Mouse (Mus musculus): ENCODE results near the gene Atxn1. TPM values are rescaled to one million over a fixed set of nuclear protein-coding genes. Genes with fewer than 3 reads are reported as not detected.

The Atxn1 gene
- polyA plus RNA-seq, 1 experiment = 34.1 TPM

DNA sequence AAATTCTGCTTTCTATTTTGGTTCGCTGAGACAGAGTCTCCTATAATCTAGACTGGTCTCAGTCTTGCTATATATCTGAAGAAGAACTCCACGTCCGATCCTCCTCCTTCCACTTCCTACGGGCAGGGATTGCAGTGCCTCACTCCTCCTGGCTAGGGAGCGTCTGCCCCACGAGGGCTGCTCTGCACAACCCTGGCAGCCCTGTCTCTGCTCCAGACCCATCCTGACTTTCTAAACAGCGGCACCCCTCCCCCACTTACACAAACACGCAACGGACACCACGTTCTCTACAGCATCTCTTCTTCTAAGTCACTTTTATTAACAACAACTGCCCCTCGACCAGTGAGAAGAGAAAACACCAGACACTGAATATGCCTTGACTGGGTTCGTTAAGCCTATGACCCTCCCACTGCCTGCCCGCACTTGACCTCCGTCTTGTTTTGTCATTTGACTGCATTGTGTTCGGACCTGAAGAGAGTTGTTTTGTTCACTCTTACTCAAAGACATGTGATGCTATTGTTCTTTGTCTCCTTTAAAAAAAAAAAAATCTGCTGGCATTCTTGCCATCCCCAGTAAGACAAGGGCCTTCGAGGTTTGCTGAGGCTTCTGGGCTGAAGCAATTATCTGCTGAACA, 154.9 kb downstream of the Atxn1 start:
- no peak for TF ChIP-seq CTCF (IDR thresholded peaks at IDR 0.05; ENCODE audit: extremely low read depth, insufficient read depth, low read length)
- no peak for TF ChIP-seq POLR2A (IDR thresholded peaks at IDR 0.05; ENCODE audit: extremely low read depth, insufficient read depth, low read length)
- no peak overlapping the region for H3K4me3 ChIP-seq (ENCODE audit: insufficient read depth, low read length)
- no peak overlapping the region for H3K27ac ChIP-seq (ENCODE audit: insufficient read depth, low read length)
- H3K4me1 ChIP-seq (ENCODE audit: control insufficient read depth, insufficient read depth, low read length) = peaks cover 3% of the 10 kb centered on the region

DNA sequence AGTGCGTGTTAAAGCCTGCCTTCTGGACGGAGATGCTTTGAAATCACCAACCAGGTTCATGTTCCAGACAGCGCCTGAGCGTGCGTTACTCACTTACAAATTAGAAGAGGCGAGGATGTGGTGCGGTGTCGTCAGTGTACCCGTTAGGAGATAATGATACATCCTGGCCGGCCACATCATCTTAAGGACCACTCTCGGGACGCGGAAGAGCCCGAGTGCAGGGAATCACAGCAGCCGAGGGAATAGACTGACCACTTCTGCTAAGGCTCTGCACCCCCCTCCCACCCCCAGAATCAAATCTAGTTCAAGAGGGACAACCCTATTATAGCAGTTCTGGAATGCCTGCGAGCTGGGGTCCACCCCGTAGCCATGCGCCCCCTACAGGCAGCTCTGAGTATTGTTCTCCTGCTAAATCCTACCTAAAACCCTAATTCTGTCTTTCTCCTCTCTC, 157.2 kb downstream of the Atxn1 start:
- Histone ChIP-seq H3K4me1 (ENCODE audit: control insufficient read depth, insufficient read depth, low read length) (peaks cover 4% of the 10 kb centered on the region), H3K27ac (ENCODE audit: insufficient read depth, low read length) (no peak overlapping the region), H3K4me3 (ENCODE audit: insufficient read depth, low read length) (peak overlapping the region; percentile 30)
- no peak for TF ChIP-seq POLR2A (IDR thresholded peaks at IDR 0.05; ENCODE audit: extremely low read depth, insufficient read depth, low read length)
- TF ChIP-seq CTCF (IDR thresholded peaks at IDR 0.05; ENCODE audit: extremely low read depth, insufficient read depth, low read length) = peak; percentile 63

DNA sequence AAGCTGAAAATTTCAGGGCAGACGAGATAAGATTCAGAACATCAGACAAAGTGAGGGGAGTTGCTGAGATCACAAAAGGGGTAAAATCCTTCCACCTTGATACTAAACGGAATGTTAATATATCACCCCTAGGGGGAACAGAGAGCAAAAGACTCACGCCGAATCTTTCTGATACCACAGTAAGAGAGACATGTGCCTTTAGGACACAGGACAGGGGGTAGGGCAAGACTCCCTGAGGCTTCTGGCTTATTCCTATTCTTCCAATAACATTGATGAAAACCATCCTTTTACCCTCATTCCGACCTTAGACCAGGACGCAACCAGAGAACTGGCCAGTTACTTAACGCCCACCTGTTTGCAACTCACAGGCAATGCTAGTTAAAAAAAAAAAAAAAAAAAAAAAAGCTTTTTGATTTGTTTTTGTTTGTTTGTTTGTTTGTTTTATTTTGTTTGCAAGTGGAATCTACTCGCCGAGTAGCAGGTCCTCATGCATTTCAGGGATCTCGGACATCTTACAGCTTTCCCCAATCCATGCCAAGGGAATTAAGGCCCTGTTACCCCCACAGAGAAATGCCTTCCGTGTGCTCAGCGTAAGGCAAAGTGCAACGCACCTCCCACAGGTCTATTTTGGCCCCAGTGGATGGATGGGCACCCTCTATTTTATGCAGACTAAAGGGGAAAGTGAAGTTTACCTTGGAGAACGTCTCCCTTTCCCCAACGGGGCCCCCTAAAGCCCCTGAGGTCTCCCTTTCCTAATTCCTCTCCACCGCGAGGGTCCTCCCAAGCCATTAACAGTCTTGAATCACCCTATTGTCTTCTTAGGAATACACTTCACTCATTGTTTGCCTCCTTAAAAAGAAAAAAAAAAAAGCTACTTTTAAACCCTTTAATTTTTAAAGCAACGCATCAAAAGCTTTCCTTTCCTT, 157.9 kb downstream of the Atxn1 start:
- Histone ChIP-seq H3K27ac (ENCODE audit: insufficient read depth, low read length) (no peak overlapping the region), H3K4me1 (ENCODE audit: control insufficient read depth, insufficient read depth, low read length) (peaks cover 4% of the 10 kb centered on the region), H3K4me3 (ENCODE audit: insufficient read depth, low read length) (peak overlapping the region; percentile 30; the same call in 1 of the 2 replicates)
- TF ChIP-seq CTCF (IDR thresholded peaks at IDR 0.05; ENCODE audit: extremely low read depth, insufficient read depth, low read length) = no peak
- no peak for TF ChIP-seq POLR2A (IDR thresholded peaks at IDR 0.05; ENCODE audit: extremely low read depth, insufficient read depth, low read length)

DNA sequence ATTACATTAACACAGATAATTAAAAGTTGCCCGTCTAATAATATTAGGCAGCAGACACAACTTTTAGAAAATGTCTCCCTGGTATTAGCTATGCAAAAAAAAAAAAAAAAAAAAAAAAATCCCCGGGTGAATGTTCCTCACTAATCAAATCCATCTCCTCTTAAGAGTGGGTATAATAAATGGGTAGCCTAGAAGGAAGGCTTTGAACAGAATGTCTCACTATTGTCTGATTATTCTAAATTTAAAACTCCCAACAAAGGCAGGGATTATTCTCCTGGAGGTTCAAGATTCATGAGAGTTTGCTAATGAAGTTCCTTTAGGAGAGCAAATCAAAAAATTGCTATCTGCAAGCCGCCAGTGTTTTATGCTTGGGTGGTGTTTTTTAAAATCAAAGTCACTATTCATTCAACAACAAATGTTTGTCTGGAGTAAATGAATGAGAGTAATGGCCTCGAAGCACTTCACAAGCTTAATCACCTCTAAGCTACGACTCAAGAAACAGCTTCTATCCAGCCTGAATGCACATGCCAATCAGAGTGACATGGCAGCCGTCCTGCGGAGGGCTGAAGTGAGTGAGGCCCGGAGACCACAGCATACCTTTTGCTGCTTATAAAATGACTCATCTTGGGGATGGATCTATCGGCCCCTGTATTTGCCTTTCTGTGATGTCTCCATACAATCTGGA, 158.8 kb downstream of the Atxn1 start:
- peaks cover 4% of the 10 kb centered on the region for H3K4me1 ChIP-seq (ENCODE audit: control insufficient read depth, insufficient read depth, low read length)
- H3K27ac ChIP-seq (ENCODE audit: insufficient read depth, low read length) = no peak overlapping the region
- TF ChIP-seq CTCF (IDR thresholded peaks at IDR 0.05; ENCODE audit: extremely low read depth, insufficient read depth, low read length) (no peak), POLR2A (IDR thresholded peaks at IDR 0.05; ENCODE audit: extremely low read depth, insufficient read depth, low read length) (no peak)
- no peak overlapping the region for H3K4me3 ChIP-seq (ENCODE audit: insufficient read depth, low read length)

DNA sequence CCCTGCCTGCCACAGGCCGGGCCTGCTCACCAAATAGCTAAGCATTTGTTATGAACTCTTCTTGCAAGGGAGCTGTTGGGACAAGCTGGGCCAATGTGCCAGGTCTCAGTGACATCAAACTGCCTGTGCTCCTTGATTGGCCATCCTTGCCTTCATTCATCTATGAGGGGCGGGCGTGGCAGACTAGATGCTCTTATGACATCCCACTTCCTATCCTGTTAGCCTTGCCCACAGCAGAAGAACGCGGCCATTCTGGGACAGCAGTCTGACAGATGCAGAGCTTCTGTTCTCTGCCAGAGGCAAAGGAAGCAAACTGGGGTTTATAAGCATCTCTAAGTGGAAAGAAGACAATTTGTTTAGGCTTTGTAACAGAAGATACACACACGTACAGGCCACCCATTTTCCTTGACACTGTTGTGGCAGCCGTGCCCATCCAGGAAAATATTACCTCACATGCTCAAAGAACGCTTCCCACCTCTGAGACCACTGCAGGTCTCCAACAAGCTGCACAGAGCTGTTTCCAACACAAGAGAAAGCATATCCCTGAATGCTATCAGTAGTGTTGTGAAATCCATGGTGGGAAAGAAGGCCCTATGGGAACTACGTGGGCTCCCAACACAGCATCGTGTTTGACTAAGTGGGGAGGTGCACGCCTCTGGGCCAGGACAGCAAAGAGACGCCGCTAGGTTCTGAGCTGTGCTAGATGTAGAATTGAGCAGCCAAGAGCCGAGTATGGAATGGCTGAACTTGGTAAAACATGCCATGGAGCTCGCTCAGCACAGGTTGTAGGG, 162.0 kb downstream of the Atxn1 start:
- Histone ChIP-seq H3K4me1 (ENCODE audit: control insufficient read depth, insufficient read depth, low read length) (peaks cover 3% of the 10 kb centered on the region), H3K27ac (ENCODE audit: insufficient read depth, low read length) (no peak overlapping the region), H3K4me3 (ENCODE audit: insufficient read depth, low read length) (no peak overlapping the region)
- TF ChIP-seq CTCF (IDR thresholded peaks at IDR 0.05; ENCODE audit: extremely low read depth, insufficient read depth, low read length) (no peak), POLR2A (IDR thresholded peaks at IDR 0.05; ENCODE audit: extremely low read depth, insufficient read depth, low read length) (no peak)

DNA sequence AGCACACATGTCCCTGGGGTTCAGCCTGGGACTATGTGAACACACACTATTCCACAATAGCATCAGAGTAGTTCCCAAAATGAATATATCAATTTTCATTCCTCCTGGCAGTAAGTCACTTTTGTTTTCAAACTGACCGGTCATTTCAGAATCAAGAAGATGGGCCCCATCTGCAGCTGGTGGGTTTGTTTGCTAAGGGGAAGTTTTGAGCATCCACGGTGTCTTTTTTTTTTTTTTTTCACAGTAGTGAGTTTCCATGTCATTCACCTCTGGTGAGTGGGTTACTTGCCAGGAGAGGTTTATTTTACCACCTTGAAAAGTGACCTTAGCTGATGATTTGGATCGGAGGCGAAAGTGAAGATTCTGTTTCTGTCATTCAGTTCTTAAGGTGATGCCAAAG, 166.6 kb downstream of the Atxn1 start:
- H3K4me1 ChIP-seq (ENCODE audit: control insufficient read depth, insufficient read depth, low read length) = 0 out of 2 replicates have a peak, but pooled peaks cover 2% of the 10 kb centered on the region
- no peak for TF ChIP-seq CTCF (IDR thresholded peaks at IDR 0.05; ENCODE audit: extremely low read depth, insufficient read depth, low read length)
- H3K27ac ChIP-seq (ENCODE audit: insufficient read depth, low read length) = no peak overlapping the region
- no peak overlapping the region for H3K4me3 ChIP-seq (ENCODE audit: insufficient read depth, low read length)

DNA sequence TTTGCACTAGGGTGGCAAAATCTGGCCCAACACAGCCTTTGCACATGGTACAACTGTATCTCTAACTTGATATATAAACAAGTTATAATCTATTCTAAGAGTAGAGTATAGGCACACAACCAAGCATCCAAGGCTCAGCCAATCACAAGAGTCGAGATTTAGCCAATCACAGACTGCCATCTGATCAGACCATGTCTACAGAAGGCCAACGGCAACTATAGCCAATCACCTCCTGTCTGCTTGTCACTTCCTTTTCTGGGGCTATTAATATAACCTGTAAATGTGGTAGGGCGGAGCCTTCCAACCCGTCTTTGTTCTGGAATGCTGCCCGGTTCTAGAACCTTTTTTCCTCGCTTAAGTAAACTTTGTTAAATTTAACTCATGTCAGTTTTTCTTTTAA, 167.1 kb downstream of the Atxn1 start:
- TF ChIP-seq CTCF (IDR thresholded peaks at IDR 0.05; ENCODE audit: extremely low read depth, insufficient read depth, low read length) = no peak
- TF ChIP-seq POLR2A (IDR thresholded peaks at IDR 0.05; ENCODE audit: extremely low read depth, insufficient read depth, low read length) = no peak
- H3K4me1 ChIP-seq (ENCODE audit: control insufficient read depth, insufficient read depth, low read length) = 0 out of 2 replicates have a peak, but pooled peaks cover 2% of the 10 kb centered on the region
- H3K4me3 ChIP-seq (ENCODE audit: insufficient read depth, low read length) = no peak overlapping the region
- no peak overlapping the region for H3K27ac ChIP-seq (ENCODE audit: insufficient read depth, low read length)

DNA sequence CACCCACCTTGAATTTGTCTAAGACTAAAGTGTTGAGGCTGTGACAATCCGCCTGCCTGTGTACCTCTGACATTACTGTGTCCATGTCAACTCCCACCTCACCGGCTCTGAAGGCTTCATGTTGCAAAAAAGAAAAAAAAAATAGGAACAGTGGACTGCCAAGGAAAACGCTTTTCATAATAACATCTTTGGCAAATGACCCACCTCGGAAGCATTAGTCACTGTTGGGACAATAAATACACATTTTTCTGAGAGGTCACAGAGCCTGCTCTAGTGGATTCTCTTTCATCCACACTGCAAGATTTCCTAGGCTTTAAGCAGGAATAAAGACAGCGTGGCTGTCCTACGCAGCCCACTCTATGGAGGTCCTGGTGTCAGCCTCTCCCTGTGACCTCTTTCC, 168.5 kb downstream of the Atxn1 start:
- Histone ChIP-seq H3K4me1 (ENCODE audit: control insufficient read depth, insufficient read depth, low read length) (0 out of 2 replicates have a peak, but pooled peaks cover 2% of the 10 kb centered on the region), H3K27ac (ENCODE audit: insufficient read depth, low read length) (no peak overlapping the region), H3K4me3 (ENCODE audit: insufficient read depth, low read length) (no peak overlapping the region)
- TF ChIP-seq CTCF (IDR thresholded peaks at IDR 0.05; ENCODE audit: extremely low read depth, insufficient read depth, low read length) (no peak), POLR2A (IDR thresholded peaks at IDR 0.05; ENCODE audit: extremely low read depth, insufficient read depth, low read length) (no peak)

DNA sequence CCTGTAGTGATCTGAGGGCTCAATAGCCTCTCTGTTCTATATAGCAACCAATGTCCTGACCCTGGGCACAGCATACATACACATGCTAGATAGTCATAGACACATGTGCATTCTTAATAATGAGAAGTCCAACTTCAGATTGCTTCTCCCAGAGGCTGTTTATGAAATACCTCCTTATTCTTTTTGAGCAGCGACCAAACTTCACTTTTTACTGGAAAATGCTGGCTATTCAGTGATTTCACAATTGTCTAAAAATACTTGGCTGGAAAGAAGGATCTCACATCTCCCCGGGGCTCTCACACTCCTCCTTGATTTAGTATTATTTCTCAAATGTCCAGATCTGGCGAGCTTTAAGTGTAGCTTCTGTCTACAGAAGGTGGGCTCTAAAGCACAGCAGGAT, 171.0 kb downstream of the Atxn1 start:
- no peak overlapping the region for H3K27ac ChIP-seq (ENCODE audit: insufficient read depth, low read length)
- TF ChIP-seq CTCF (IDR thresholded peaks at IDR 0.05; ENCODE audit: extremely low read depth, insufficient read depth, low read length) (no peak), POLR2A (IDR thresholded peaks at IDR 0.05; ENCODE audit: extremely low read depth, insufficient read depth, low read length) (no peak)
- no peak overlapping the region for H3K4me3 ChIP-seq (ENCODE audit: insufficient read depth, low read length)
- 0 out of 2 replicates have a peak, but pooled peaks cover 2% of the 10 kb centered on the region for H3K4me1 ChIP-seq (ENCODE audit: control insufficient read depth, insufficient read depth, low read length)

All from cortical plate, adult 2 months (tissue).